Mouse (Mus musculus) cortical plate, adult 2 months (tissue): ENCODE measurements at regions not wholly inside any gene's neighbourhood (a gene's known extent, or its start where the extent isn't known, plus 50 kb on each side); places are given as distances from the start of the nearest gene placed in this dataset.
A peak's percentile ranks its signal among the peaks of the same experiment; 100 is the strongest.

Source experiments
- H3K27ac ChIP-seq: fragments of 200-500 bp; 2 replicates; pipeline ENCODE4 v1.5.1; 2012; ENCODE audit warnings: low read length, control low read depth, inconsistent platforms; ENCODE audit not compliant: insufficient read depth
- H3K4me1 ChIP-seq: fragments of 200-500 bp; 2 replicates; pipeline ENCODE4 v1.6.1; 2011; ENCODE audit warnings: low read length; ENCODE audit not compliant: control insufficient read depth, insufficient read depth
- H3K4me3 ChIP-seq: fragments of 200-500 bp; 2 replicates; pipeline ENCODE4 v1.5.1; 2011; ENCODE audit warnings: mild to moderate bottlenecking, low read length, control low read depth; ENCODE audit not compliant: insufficient read depth
- CTCF ChIP-seq: fragments of 200-500 bp; IDR thresholded peaks from 2 replicates; pipeline ENCODE4 v1.5.1; 2011; ENCODE audit warnings: mild to moderate bottlenecking, control low read depth, low read length; ENCODE audit not compliant: insufficient read depth; ENCODE audit errors: extremely low read depth
- POLR2A ChIP-seq: fragments of 200-500 bp; IDR thresholded peaks from 2 replicates; pipeline ENCODE4 v1.6.1; 2011; ENCODE audit warnings: mild to moderate bottlenecking, low read length, control low read depth; ENCODE audit not compliant: insufficient read depth; ENCODE audit errors: extremely low read depth

- H3K4me1 ChIP-seq: peaks cover 2% of the 10 kb centered on the region; the same call in 1 of the 2 replicates
- TF ChIP-seq POLR2A (no peak), CTCF (no peak)
- H3K4me3 ChIP-seq: no peak overlapping the region
- H3K27ac ChIP-seq: no peak overlapping the region
Observed at GRCm38 (mm10) chr8:36010446-36011217, 245.0 kb downstream of the Gm19410 start.

- no peak overlapping the region for H3K4me3 ChIP-seq
- H3K4me1 ChIP-seq: peaks cover 2% of the 10 kb centered on the region; the same call in 1 of the 2 replicates
- TF ChIP-seq POLR2A (no peak), CTCF (no peak)
- H3K27ac ChIP-seq: no peak overlapping the region
Observed at GRCm38 (mm10) chr8:36014862-36015261, 249.3 kb downstream of the Gm19410 start.

GRCm38 (mm10) chr8:36016321-36017114 is 250.9 kb downstream of the Gm19410 start:
- Histone ChIP-seq H3K27ac (no peak overlapping the region), H3K4me1 (peaks cover 2% of the 10 kb centered on the region; the same call in 1 of the 2 replicates), H3K4me3 (no peak overlapping the region)
- TF ChIP-seq POLR2A (no peak), CTCF (no peak)

- TF ChIP-seq CTCF (no peak), POLR2A (no peak)
- peak overlapping the region; percentile 11; the same call in 1 of the 2 replicates for H3K27ac ChIP-seq
Observed at GRCm38 (mm10) chr8:36018993-36019753, 253.6 kb downstream of the Gm19410 start.

GRCm38 (mm10) chr8:36019895-36020294 is 254.3 kb downstream of the Gm19410 start:
- H3K4me1 ChIP-seq: peaks cover 2% of the 10 kb centered on the region; the same call in 1 of the 2 replicates
- TF ChIP-seq POLR2A (no peak), CTCF (no peak)
- H3K27ac ChIP-seq: peak overlapping the region; percentile 11; the same call in 1 of the 2 replicates
- H3K4me3 ChIP-seq: no peak overlapping the region

More at GRCm38 (mm10) chr8:36018993-36019753, 253.6 kb downstream of the Gm19410 start:
- peaks cover 2% of the 10 kb centered on the region; the same call in 1 of the 2 replicates for H3K4me1 ChIP-seq
- H3K4me3 ChIP-seq: no peak overlapping the region

GRCm38 (mm10) chr8:36027586-36027985 is 262.0 kb downstream of the Gm19410 start:
- Histone ChIP-seq H3K27ac (no peak overlapping the region), H3K4me1 (no peaks in the 10 kb centered on the region), H3K4me3 (no peak overlapping the region)
- TF ChIP-seq POLR2A: no peak
- TF ChIP-seq CTCF: no peak

- TF ChIP-seq CTCF: no peak
- no peak for TF ChIP-seq POLR2A
Observed at GRCm38 (mm10) chr8:36028121-36028955, 262.7 kb downstream of the Gm19410 start.

GRCm38 (mm10) chr8:36029445-36029844 is 263.9 kb downstream of the Gm19410 start:
- Histone ChIP-seq H3K4me1 (no peaks in the 10 kb centered on the region), H3K27ac (no peak overlapping the region)
- TF ChIP-seq POLR2A: no peak
- no peak for TF ChIP-seq CTCF

More at GRCm38 (mm10) chr8:36028121-36028955, 262.7 kb downstream of the Gm19410 start:
- Histone ChIP-seq H3K27ac (no peak overlapping the region), H3K4me1 (no peaks in the 10 kb centered on the region), H3K4me3 (no peak overlapping the region)

More at GRCm38 (mm10) chr8:36029445-36029844, 263.9 kb downstream of the Gm19410 start:
- H3K4me3 ChIP-seq: no peak overlapping the region
